8 mouse cellular contexts compared by ENCODE assay signal in the genomic region with DNA sequence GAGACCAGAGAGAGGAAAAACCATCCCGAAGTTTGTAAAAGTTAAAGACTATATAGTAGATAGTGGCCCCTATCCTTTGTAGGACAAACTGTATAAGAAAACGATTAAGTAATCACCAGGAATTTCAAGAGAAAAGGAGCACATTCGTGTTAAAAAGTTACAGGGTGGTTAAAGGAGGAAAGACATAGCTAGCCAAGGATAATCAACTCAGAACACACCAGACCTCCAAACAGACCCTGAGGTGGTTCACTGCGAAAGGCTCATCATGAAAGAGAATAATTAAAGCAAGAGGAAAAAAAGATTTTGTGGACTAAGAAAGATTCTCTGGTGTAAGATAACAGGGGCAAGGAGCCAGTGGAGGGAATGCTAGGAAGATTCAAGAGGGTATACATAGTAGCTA. TPM values are rescaled to one million over a fixed set of nuclear protein-coding genes. Genes with fewer than 3 reads are reported as not detected.
DNase-seq lines count a peak whose midpoint lies in the region; ATAC-seq and TF ChIP-seq lines count a peak whose summit lies in the region.

No protein-coding gene starts in this region.

- H3K9ac ChIP-seq in kidney, embryonic 15.5 days = peak overlapping the region; percentile 50
- peak overlapping the region; percentile 62 for H3K9ac ChIP-seq in hindbrain, embryonic 16.5 days (ENCODE audit: low read depth, low read length)
- H3K9ac ChIP-seq in midbrain, embryonic 16.5 days (ENCODE audit: low read depth, low read length) = peak overlapping the region; percentile 59

- peak overlapping the region; percentile 57 for H3K27ac ChIP-seq in kidney, embryonic 15.5 days
- no peak overlapping the region for H3K27ac ChIP-seq in cortical plate, adult 2 months (ENCODE audit: insufficient read depth, low read length)
- H3K27ac ChIP-seq in hindbrain, embryonic 16.5 days (ENCODE audit: low read depth, low read length) = no peak overlapping the region
- H3K27ac ChIP-seq in midbrain, embryonic 16.5 days (ENCODE audit: low read length) = no peak overlapping the region

- WGBS in kidney, embryonic 15.5 days = 65% methylated on average over 4 of the region's 4 CpGs
- WGBS in hindbrain, embryonic 16.5 days = 73% methylated on average over 4 of the region's 4 CpGs
- WGBS in midbrain, embryonic 16.5 days = 68% methylated on average over 4 of the region's 4 CpGs

- TF ChIP-seq POLR2A in cortical plate, adult 2 months (IDR thresholded peaks at IDR 0.05; ENCODE audit: extremely low read depth, insufficient read depth, low read length) = no peak

- peaks cover 25% of the 10 kb centered on the region for H3K36me3 ChIP-seq in kidney, embryonic 15.5 days
- H3K36me3 ChIP-seq in hindbrain, embryonic 16.5 days (ENCODE audit: control insufficient read depth, insufficient read depth, low read length) = peaks cover 5% of the 10 kb centered on the region; the same call in 1 of the 2 replicates
- H3K36me3 ChIP-seq in midbrain, embryonic 16.5 days (ENCODE audit: control insufficient read depth, insufficient read depth, low read length) = no peaks in the 10 kb centered on the region

- H3K27me3 ChIP-seq in kidney, embryonic 15.5 days = no peaks in the 10 kb centered on the region
- no peaks in the 10 kb centered on the region for H3K27me3 ChIP-seq in hindbrain, embryonic 16.5 days (replicated peaks; ENCODE audit: control insufficient read depth, insufficient read depth, low read length)
- no peaks in the 10 kb centered on the region for H3K27me3 ChIP-seq in midbrain, embryonic 16.5 days (ENCODE audit: control insufficient read depth, insufficient read depth, low read depth, low read length)

- intact Hi-C loops in left cerebral cortex, postnatal 4 days (cut with DNase I) = loop anchor here (10.0 kb wide), 1 partner anchor 125 kb away; no protein-coding TSS in a partner anchor
- intact Hi-C loops in left cerebral cortex, postnatal 36 days (cut with DNase I) = loop anchor here (5.0 kb wide), 1 partner anchor 133 kb away; no protein-coding TSS in a partner anchor

- peaks cover 13% of the 10 kb centered on the region for H3K4me1 ChIP-seq in kidney, embryonic 15.5 days
- no peaks in the 10 kb centered on the region; the same call in 1 of the 2 replicates for H3K4me1 ChIP-seq in cortical plate, adult 2 months (ENCODE audit: control insufficient read depth, insufficient read depth, low read length)
- peaks cover 12% of the 10 kb centered on the region for H3K4me1 ChIP-seq in hindbrain, embryonic 16.5 days (ENCODE audit: control insufficient read depth, insufficient read depth, low read depth, low read length)
- H3K4me1 ChIP-seq in midbrain, embryonic 16.5 days (ENCODE audit: control insufficient read depth, insufficient read depth, low read length) = peaks cover 14% of the 10 kb centered on the region

- no peak for ATAC-seq in kidney, embryonic 15.5 days (replicated peaks; ENCODE audit: low FRiP score)
- ATAC-seq in hindbrain, embryonic 16.5 days = no peak
- ATAC-seq in midbrain, embryonic 16.5 days = no peak

- no peak for TF ChIP-seq CTCF in cortical plate, adult 2 months (IDR thresholded peaks at IDR 0.05; ENCODE audit: extremely low read depth, insufficient read depth, low read length)

- H3K9me3 ChIP-seq in kidney, embryonic 15.5 days (replicated peaks) = no peaks in the 10 kb centered on the region
- H3K9me3 ChIP-seq in hindbrain, embryonic 16.5 days (ENCODE audit: control insufficient read depth, low read length) = no peaks in the 10 kb centered on the region
- no peaks in the 10 kb centered on the region for H3K9me3 ChIP-seq in midbrain, embryonic 16.5 days (replicated peaks; ENCODE audit: control insufficient read depth, low read length, poor library complexity, severe bottlenecking)

- peak overlapping the region; percentile 53 for H3K4me3 ChIP-seq in kidney, embryonic 15.5 days (replicated peaks)
- H3K4me3 ChIP-seq in cortical plate, adult 2 months (ENCODE audit: insufficient read depth, low read length) = peak overlapping the region; percentile 66
- peak overlapping the region; percentile 56 for H3K4me3 ChIP-seq in hindbrain, embryonic 16.5 days (ENCODE audit: low read length)
- H3K4me3 ChIP-seq in midbrain, embryonic 16.5 days (ENCODE audit: low read depth, low read length) = peak overlapping the region; percentile 50

- H3K4me2 ChIP-seq in kidney, embryonic 15.5 days = peak overlapping the region; percentile 62
- H3K4me2 ChIP-seq in hindbrain, embryonic 16.5 days (ENCODE audit: low read length) = peak overlapping the region; percentile 89
- peak overlapping the region; percentile 68 for H3K4me2 ChIP-seq in midbrain, embryonic 16.5 days (ENCODE audit: low read length)

- DNase-seq in kidney, postnatal 14 days = no peak
- DNase-seq in left cerebral cortex, postnatal 4 days = no peak
- DNase-seq in left cerebral cortex, postnatal 36 days (ENCODE audit: low spot score in 2 of 2) = no peak
- no peak for DNase-seq in left cerebral cortex, adult 11 months (ENCODE audit: low spot score)

RNA-seq across cellular contexts. Expression of gene Podn, which starts 26.0 kb away (rescaled TPM):
- 0.53 and 1.1 TPM in 2 replicates for polyA plus RNA-seq in kidney, embryonic 15.5 days (2015; fragmentation: Nextera tagmentation; extraction: Ambion mirVana)
- polyA plus RNA-seq in cortical plate, adult 2 months (2012; rRNA removed) = 12.3 and 12.4 TPM in 2 replicates
- polyA plus RNA-seq in hindbrain, embryonic 16.5 days (2015; fragmentation: Nextera tagmentation; extraction: Ambion mirVana) = 0.29 and 0.62 TPM in 2 replicates
- 0.22 and 0.51 TPM in 2 replicates for polyA plus RNA-seq in midbrain, embryonic 16.5 days (2015; fragmentation: Nextera tagmentation; extraction: Ambion mirVana)
- 1 to 10 TPM; 5.7 to 9.5 TPM for total RNA-seq in left cerebral cortex, postnatal 4 days (2021)
- total RNA-seq in left cerebral cortex, postnatal 36 days (2021) = 10 to 100 TPM in 1 of 2 experiments, 1 to 10 TPM in 1; 6.2 to 11.3 TPM
